Mouse (Mus musculus) intestine, postnatal 0 days (tissue): ENCODE measurements at regions not wholly inside any gene's neighbourhood (a gene's known extent, or its start where the extent isn't known, plus 50 kb on each side); places are given as distances from the start of the nearest gene placed in this dataset.

Source experiments
- ATAC-seq: fragments of 200-750 bp; cut with Nextera tagmentation; 2 replicates; pipeline ENCODE4 v1.8.0; 2017; ENCODE audit warnings: mild to moderate bottlenecking, moderate TSS enrichment, moderate library complexity
- H3K27ac ChIP-seq: fragments of 300-500 bp; sonication (generic); 2 replicates; pipeline ENCODE4 v1.5.1; 2014; ENCODE audit warnings: mild to moderate bottlenecking, low read depth, low read length, moderate library complexity
- H3K27me3 ChIP-seq: fragments of 300-500 bp; sonication (generic); replicated peaks from 2 replicates; pipeline ENCODE4 v1.6.1; 2014; ENCODE audit warnings: low read length, mixed read lengths; ENCODE audit not compliant: control insufficient read depth, insufficient read depth
- H3K36me3 ChIP-seq: fragments of 300-500 bp; sonication (generic); 2 replicates; pipeline ENCODE4 v1.6.1; 2014; ENCODE audit warnings: mild to moderate bottlenecking, moderate library complexity; ENCODE audit not compliant: control insufficient read depth, insufficient read depth
- H3K4me1 ChIP-seq: fragments of 300-500 bp; sonication (generic); replicated peaks from 2 replicates; pipeline ENCODE4 v1.6.1; 2014; ENCODE audit warnings: antibody characterized with exemption, low read length, mixed read lengths; ENCODE audit not compliant: control insufficient read depth, insufficient read depth
- H3K4me2 ChIP-seq: fragments of 300-500 bp; sonication (generic); replicated peaks from 2 replicates; pipeline ENCODE4 v1.6.1; 2014; ENCODE audit warnings: low read depth, mild to moderate bottlenecking, moderate library complexity
- H3K4me3 ChIP-seq: fragments of 300-500 bp; sonication (generic); 2 replicates; pipeline ENCODE4 v1.5.1; 2014; ENCODE audit warnings: low read depth, low read length
- H3K9ac ChIP-seq: fragments of 300-500 bp; sonication (generic); 2 replicates; pipeline ENCODE4 v1.6.1; 2014; ENCODE audit warnings: mild to moderate bottlenecking, low read depth, low read length
- H3K9me3 ChIP-seq: fragments of 300-500 bp; sonication (generic); 2 replicates; pipeline ENCODE4 v1.6.1; 2016; ENCODE audit warnings: mixed run types; ENCODE audit not compliant: control insufficient read depth
- CTCF ChIP-seq: sonication (generic); IDR thresholded peaks from 2 replicates; pipeline ENCODE4 v1.5.1; 2016; ENCODE audit warnings: low read depth, mild to moderate bottlenecking, control low read depth, antibody characterized with exemption, moderate library complexity
- WGBS: fragments of 180-500 bp; shearing (Covaris S2); extraction: QIAGEN DNeasy Blood & Tissue Kit; methylation state at CpG from one replicate; pipeline ENCODE4 v1.1.7; 2014; 5-methylcytosine and 5-hydroxymethylcytosine counted together

DNA sequence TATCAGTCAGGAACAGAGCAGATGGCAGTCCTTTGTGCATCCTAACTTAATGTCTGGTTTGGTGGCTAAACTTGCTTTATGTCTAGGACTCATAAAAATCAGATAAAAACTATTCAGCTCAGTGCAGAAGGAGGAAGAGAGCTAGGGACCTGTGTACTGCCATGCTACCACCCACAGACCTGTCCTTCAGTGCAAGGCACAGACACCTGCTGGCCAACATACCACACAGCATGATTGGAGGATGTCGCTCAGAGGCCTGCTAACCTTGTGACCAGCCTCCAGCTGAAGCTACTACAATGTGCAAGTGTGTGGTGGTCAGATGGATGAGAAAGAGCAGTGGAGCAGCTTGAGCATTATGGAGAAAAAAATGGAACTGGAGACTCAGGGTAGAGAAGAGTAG is 73.0 kb upstream of the Ppp6c start:
- H3K27me3 ChIP-seq: no peaks in the 10 kb centered on the region
- H3K4me2 ChIP-seq: no peak overlapping the region
- no peak overlapping the region for H3K27ac ChIP-seq
- H3K36me3 ChIP-seq: no peaks in the 10 kb centered on the region
- H3K9me3 ChIP-seq: no peaks in the 10 kb centered on the region
- no peak for ATAC-seq
- TF ChIP-seq CTCF: no peak
- H3K4me3 ChIP-seq: no peak overlapping the region
- no peak overlapping the region for H3K9ac ChIP-seq
- H3K4me1 ChIP-seq: no peaks in the 10 kb centered on the region
- WGBS: 52% methylated on average over 1 of the region's 1 CpGs

GRCm38 (mm10) chr2:39295435-39295834 is 69.2 kb upstream of the Ppp6c start:
- no peak for TF ChIP-seq CTCF
- no peaks in the 10 kb centered on the region for H3K4me1 ChIP-seq
- no peak overlapping the region for H3K4me3 ChIP-seq
- H3K27ac ChIP-seq: no peak overlapping the region
- H3K4me2 ChIP-seq: no peak overlapping the region
- no peaks in the 10 kb centered on the region for H3K9me3 ChIP-seq
- H3K9ac ChIP-seq: no peak overlapping the region
- H3K36me3 ChIP-seq: no peaks in the 10 kb centered on the region
- WGBS: 65% methylated on average over 1 of the region's 1 CpGs
- no peaks in the 10 kb centered on the region for H3K27me3 ChIP-seq
- no peak for ATAC-seq

DNA sequence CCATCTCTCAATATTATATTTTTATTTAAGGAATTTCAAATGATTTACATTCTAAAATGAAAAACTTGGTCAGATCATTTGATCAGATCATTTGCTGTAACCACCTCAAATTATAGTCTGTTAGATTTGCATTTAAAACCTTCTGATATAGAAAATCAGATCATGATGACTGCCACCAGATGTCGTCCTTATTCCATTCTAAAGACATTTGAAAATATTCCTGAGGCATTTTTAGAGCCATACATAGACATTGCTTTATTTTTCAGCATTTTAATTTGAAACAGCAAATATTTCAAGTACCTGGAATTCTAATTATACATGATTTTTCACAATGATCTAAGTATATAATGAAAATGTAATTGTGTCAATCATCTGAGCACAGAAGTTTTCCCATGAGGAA is 52.0 kb upstream of the Ppp6c start:
- Histone ChIP-seq H3K4me3 (no peak overlapping the region), H3K4me2 (no peak overlapping the region), H3K9me3 (no peaks in the 10 kb centered on the region), H3K9ac (no peak overlapping the region), H3K27me3 (no peaks in the 10 kb centered on the region), H3K27ac (no peak overlapping the region), H3K4me1 (no peaks in the 10 kb centered on the region), H3K36me3 (no peaks in the 10 kb centered on the region)
- WGBS: 36% methylated on average over 1 of the region's 1 CpGs
- ATAC-seq: no peak
- TF ChIP-seq CTCF: peak; percentile 38; the same call in 1 of the 2 replicates
